Mouse (Mus musculus) left cerebral cortex, adult 18-20 months (tissue): ENCODE measurements at regions not wholly inside any gene's neighbourhood (a gene's known extent, or its start where the extent isn't known, plus 50 kb on each side); places are given as distances from the start of the nearest gene placed in this dataset.

Experiments
- DNase-seq, 2 experiments: peaks; one replicate each; pipeline ENCODE4 v3.0.0; 2021 to 2022; ENCODE audit warnings: low spot score in 2 of 2, mixed read lengths in 1 of 2

DNA sequence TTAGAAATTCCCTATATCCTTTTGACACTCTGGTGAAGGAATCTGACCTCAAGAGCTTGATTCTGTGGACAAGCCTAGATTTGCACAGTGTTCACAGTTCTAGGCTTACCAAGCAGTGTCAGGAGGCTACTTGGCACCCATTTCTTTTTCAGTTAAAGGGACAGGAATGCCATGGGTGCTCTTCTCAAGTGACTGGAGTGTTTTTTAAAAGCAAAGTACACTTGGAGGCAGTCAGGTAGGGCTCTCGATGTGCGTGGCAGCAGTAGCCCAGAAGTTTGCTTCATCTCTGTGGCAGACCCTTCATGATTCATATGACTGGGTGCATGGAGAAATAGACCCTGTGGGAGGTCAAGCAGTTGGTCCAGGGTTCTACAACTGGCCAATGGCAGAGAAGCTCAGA is 310.4 kb upstream of the Id2 start:
- DNase-seq = no peak

DNA sequence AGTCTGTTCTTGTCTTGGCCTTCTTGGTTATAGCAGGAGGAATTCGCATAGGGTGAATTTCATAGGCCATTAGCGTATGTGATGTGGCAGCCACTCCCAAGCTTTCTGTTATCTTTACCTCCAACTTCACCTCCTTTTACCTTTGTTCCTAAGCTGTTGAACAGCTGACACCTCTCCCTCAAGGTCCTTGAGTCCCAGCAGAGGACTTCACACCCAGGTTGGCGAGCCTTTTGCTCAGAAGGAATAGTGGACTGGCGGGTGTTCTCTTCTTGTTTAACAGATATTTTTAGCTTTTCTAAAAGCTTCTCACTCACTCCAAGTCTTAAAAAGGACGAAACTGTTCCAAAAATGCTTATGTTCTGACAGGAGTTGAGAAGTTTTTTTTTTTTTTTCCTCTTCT is 303.4 kb upstream of the Id2 start:
- no peak for DNase-seq

DNA sequence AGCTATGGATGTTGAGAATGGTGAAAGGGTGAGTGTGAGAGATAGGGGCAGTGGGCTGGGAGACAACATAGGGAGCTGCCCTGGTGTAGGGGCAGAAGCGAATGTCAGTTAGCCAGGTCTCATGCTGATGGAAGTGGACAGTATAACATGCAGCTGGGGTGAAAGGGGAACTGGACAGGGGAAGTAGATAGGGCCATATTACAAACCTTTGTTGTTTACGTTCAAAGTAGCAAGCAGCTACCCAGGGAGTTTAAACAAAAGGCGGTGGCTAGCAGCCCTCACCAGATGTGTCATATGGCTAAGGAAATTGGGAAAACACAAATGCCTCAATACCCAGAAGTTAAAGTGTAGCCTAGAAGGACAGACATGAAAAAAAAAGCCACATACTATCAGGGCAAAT is 301.8 kb upstream of the Id2 start:
- DNase-seq = no peak

DNA sequence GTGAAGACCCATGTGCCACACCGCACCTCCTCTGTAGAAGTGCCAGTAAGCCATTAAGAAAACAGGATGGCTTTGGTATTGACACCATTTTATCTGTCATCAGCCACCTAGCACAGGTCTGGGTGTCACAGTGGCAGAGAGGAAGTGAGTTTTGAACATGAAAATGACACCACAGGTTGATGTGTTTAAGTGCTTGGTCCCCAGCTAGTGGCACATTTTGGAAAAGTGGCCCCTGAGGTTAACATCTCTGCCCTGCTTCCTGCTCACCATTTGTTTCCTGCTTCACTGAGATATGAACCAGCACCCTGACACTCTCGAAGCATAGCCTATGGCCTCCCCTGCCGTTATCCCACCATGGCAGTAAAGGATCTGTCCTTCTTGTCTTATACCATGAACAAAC is 297.4 kb upstream of the Id2 start:
- no peak for DNase-seq

GRCm38 (mm10) chr12:25393501-25393900 is 296.6 kb upstream of the Id2 start:
- DNase-seq = no peak

DNA sequence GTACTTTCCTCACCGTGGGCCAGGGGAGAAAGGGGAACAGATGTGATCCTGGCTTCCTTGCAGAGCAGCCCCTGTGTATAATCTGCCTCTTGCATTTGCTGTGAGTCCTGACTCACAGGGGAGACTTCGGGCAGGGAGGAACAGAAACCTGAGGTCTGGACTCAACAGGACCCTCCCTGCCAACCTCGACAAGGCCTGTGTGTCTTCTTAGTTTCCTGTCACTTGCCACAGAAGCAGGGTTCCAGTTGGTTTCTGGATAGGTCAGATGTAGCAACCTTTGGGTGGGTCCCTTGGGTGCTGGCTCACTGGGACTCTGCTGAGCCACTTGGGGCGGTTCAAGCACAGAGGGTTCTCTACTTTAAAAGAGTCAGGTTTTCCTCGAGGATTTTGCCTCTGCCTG is 292.3 kb upstream of the Id2 start:
- DNase-seq = no peak

GRCm38 (mm10) chr12:25387791-25388280 is 290.9 kb upstream of the Id2 start:
- no peak for DNase-seq

- no peak for DNase-seq
These were observed 286.0 kb upstream of the Id2 start for GRCm38 (mm10) chr12:25382961-25383360.

DNA sequence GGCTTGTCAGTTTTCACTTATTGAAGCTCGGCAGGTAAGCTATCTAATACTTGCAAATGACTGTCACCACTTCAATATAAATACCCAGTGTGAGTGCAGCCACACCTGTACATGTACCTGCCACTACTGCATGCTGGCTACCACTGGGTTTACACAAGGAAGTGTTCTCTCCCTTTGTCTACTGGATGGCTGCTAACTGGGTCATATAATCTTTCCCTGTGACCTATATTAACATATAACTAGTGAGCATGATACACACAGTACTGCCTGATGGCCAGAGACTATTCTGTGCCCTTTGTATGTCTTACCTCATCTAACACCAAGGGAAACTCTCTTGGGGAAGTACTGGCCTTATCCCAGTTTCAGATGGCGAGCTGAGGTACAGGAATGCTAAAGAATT is 285.5 kb upstream of the Id2 start:
- no peak for DNase-seq

DNA sequence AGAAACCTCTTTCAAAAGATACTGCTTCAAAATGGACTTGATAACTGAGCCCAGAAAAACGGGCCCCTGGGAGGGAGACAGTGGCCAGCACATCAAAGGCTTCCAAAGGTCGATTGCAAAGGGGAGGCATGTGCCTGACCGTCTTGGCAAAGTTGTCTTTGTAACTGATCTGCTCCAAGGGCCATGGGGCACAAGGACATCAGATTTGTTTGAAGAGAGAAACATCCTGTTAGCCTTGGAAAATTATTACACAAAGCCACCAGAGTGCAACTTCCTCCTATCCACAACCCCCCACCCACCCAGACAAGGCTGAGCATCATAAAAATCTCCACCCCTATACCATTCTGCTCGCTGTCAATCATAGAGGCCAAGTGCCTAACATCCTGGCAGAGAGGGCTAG is 284.7 kb upstream of the Id2 start:
- DNase-seq = no peak

GRCm38 (mm10) chr12:25379996-25380395 is 283.1 kb upstream of the Id2 start:
- no peak for DNase-seq

- DNase-seq = no peak
These were observed 282.1 kb upstream of the Id2 start for GRCm38 (mm10) chr12:25379016-25379415.

- DNase-seq = no peak
These were observed 281.2 kb upstream of the Id2 start for GRCm38 (mm10) chr12:25378036-25378645.

- no peak for DNase-seq
These were observed 279.5 kb upstream of the Id2 start for GRCm38 (mm10) chr12:25376451-25376850.

GRCm38 (mm10) chr12:25367541-25367940 is 270.6 kb upstream of the Id2 start:
- DNase-seq = no peak

- DNase-seq = no peak
These were observed 268.8 kb upstream of the Id2 start for GRCm38 (mm10) chr12:25365600-25366267.

DNA sequence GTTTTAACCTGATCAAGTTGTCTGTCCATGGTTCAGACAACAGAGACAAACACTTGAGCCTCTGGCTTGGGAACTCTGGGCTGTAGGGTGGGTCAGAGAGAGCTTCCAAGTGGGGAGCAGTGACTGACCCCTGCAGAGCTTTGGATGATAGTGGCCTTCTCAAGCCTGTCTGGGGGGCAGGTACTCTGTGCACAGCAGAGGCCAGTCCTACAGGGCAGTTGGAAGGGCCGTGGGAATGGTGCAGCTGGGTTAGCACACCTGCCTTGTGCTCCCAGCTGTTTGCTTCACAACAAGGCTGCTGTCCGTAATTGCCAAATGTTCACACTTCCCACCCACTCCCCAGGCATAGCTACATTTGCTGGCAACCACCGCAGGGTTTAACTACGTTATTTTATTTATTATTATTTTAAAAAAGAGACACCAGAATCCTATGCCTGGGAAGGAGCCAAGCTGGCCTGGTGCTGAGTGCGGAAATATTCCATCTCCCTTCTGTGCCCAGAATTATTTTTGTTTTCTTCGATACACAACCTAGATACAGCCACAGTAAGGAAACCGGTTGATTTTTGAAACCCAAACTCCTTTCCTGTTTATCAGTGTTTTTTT is 268.1 kb upstream of the Id2 start:
- no peak for DNase-seq

DNA sequence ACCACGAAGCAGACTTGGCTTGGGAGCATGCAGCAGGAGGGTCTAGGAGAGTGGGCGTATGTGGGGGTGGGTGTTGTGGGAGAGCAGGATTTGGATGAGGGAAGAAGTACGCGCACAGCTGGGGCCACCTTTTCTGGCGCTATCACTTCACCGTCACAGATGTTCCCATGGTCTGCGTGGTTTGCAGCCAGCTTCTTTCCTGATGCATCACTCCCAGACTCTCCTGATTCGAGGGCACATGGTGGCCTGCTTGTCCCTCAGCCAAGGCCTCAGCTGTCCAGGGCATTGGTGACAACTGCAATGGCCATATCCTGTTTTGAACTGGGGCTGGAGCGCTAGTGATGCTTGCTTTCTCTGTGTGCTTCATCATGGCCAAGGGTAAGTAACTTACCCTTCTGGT is 266.9 kb upstream of the Id2 start:
- no peak for DNase-seq

- DNase-seq = no peak
These were observed 266.4 kb upstream of the Id2 start for GRCm38 (mm10) chr12:25363341-25363740.

GRCm38 (mm10) chr12:25362771-25363170 is 265.8 kb upstream of the Id2 start:
- no peak for DNase-seq

- no peak for DNase-seq
These were observed 263.8 kb upstream of the Id2 start for GRCm38 (mm10) chr12:25360726-25361125.

- no peak for DNase-seq
These were observed 263.0 kb upstream of the Id2 start for GRCm38 (mm10) chr12:25359931-25360330.
